Mouse (Mus musculus) gastrocnemius, postnatal 10 days (tissue): ENCODE measurements at regions not wholly inside any gene's neighbourhood (a gene's known extent, or its start where the extent isn't known, plus 50 kb on each side); places are given as distances from the start of the nearest gene placed in this dataset.

Experiments used
- DNase-seq: peaks from one replicate; pipeline ENCODE4 v3.0.0; 2021; ENCODE audit warnings: mixed read lengths

- DNase-seq = no peak
Observed at GRCm38 (mm10) chr4:9218380-9218779, 979.5 kb upstream of the Car8 start.

GRCm38 (mm10) chr4:9208606-9209005, 969.8 kb upstream of the Car8 start:
- DNase-seq = no peak

GRCm38 (mm10) chr4:9200012-9200411, 961.2 kb upstream of the Car8 start:
- no peak for DNase-seq

- DNase-seq = no peak
Observed at GRCm38 (mm10) chr4:9196435-9196834, 957.6 kb upstream of the Car8 start.

- DNase-seq = no peak
Observed at GRCm38 (mm10) chr4:9193121-9193520, 954.3 kb upstream of the Car8 start.

- DNase-seq = no peak
Observed at GRCm38 (mm10) chr4:9185156-9185875, 946.5 kb upstream of the Car8 start.

GRCm38 (mm10) chr4:9184451-9185121, 945.7 kb upstream of the Car8 start:
- peak; percentile 5 for DNase-seq

- no peak for DNase-seq
Observed at GRCm38 (mm10) chr4:9174365-9174764, 935.5 kb upstream of the Car8 start.

- DNase-seq = no peak
Observed at GRCm38 (mm10) chr4:9162374-9162773, 923.5 kb upstream of the Car8 start.

- no peak for DNase-seq
Observed at GRCm38 (mm10) chr4:9161814-9162133, 922.9 kb upstream of the Car8 start.

- no peak for DNase-seq
Observed at GRCm38 (mm10) chr4:9161068-9161813, 922.4 kb upstream of the Car8 start.

- no peak for DNase-seq
Observed at GRCm38 (mm10) chr4:9147732-9148131, 908.9 kb upstream of the Car8 start.

GRCm38 (mm10) chr4:9144226-9145215, 905.7 kb upstream of the Car8 start:
- no peak for DNase-seq

GRCm38 (mm10) chr4:9143087-9143486, 904.2 kb upstream of the Car8 start:
- DNase-seq = no peak

- no peak for DNase-seq
Observed at GRCm38 (mm10) chr4:9141946-9142683, 903.3 kb upstream of the Car8 start.

GRCm38 (mm10) chr4:9140691-9141090, 901.9 kb upstream of the Car8 start:
- no peak for DNase-seq

GRCm38 (mm10) chr4:9136657-9137056, 897.8 kb upstream of the Car8 start:
- DNase-seq = no peak

- DNase-seq = peak; percentile 41
Observed at GRCm38 (mm10) chr4:9136188-9136569, 897.3 kb upstream of the Car8 start.

GRCm38 (mm10) chr4:9135481-9136187, 896.8 kb upstream of the Car8 start:
- peak; percentile 98 for DNase-seq

GRCm38 (mm10) chr4:9133695-9134094, 894.9 kb upstream of the Car8 start:
- no peak for DNase-seq
